Mouse (Mus musculus): ENCODE measurements around the gene Spp1. TPM values are rescaled to one million over a fixed set of nuclear protein-coding genes. Genes with fewer than 3 reads are reported as not detected.

The Spp1 gene
- 2.6 and 91.2 TPM in 2 replicates for polyA plus RNA-seq (2014; fragmentation: Nextera tagmentation; extraction: Ambion mirVana)

GRCm38 (mm10) chr5:104434835-104435301 lies at the start of gene Spp1:
TSS of gene Spp1 (plus strand) at chr5:104435118.
- DNase-seq (ENCODE audit: low spot score): no peak
- no peaks in the 10 kb centered on the region; the same call in 1 of the 2 replicates for H3K4me1 ChIP-seq (replicated peaks; ENCODE audit: control insufficient read depth, insufficient read depth, low read length)
- no peak within 1 kb of the TSS for H3K4me2 ChIP-seq (ENCODE audit: low read length)
- no peak within 1 kb of the TSS for H3K9ac ChIP-seq (ENCODE audit: low read length)
- no peaks in the 10 kb centered on the region for H3K9me3 ChIP-seq (ENCODE audit: control insufficient read depth, low read length)
- WGBS: 56% methylated on average over 7 of the region's 7 CpGs
- ATAC-seq (replicated peaks; ENCODE audit: low FRiP score, low TSS enrichment, low read depth): no peak
- H3K27ac ChIP-seq (ENCODE audit: low read depth): no peak within 1 kb of the TSS
- no peaks in the 10 kb centered on the region for H3K36me3 ChIP-seq (ENCODE audit: control insufficient read depth, insufficient read depth, low read length)
- H3K4me3 ChIP-seq (ENCODE audit: low read depth, low read length): no peak within 1 kb of the TSS
- H3K27me3 ChIP-seq (replicated peaks; ENCODE audit: control insufficient read depth, insufficient read depth, low read length): no peaks in the 10 kb centered on the region

- Histone ChIP-seq H3K27me3 (replicated peaks; ENCODE audit: control insufficient read depth, insufficient read depth, low read length) (no peaks in the 10 kb centered on the region), H3K36me3 (ENCODE audit: control insufficient read depth, insufficient read depth, low read length) (no peaks in the 10 kb centered on the region), H3K4me1 (replicated peaks; ENCODE audit: control insufficient read depth, insufficient read depth, low read length) (no peaks in the 10 kb centered on the region; the same call in 1 of the 2 replicates), H3K27ac (ENCODE audit: low read depth) (no peak overlapping the region), H3K4me2 (ENCODE audit: low read length) (no peak overlapping the region), H3K9me3 (ENCODE audit: control insufficient read depth, low read length) (no peaks in the 10 kb centered on the region), H3K9ac (ENCODE audit: low read length) (no peak overlapping the region), H3K4me3 (ENCODE audit: low read depth, low read length) (no peak overlapping the region)
- 92% methylated on average over 16 of the region's 16 CpGs for WGBS
- ATAC-seq (replicated peaks; ENCODE audit: low FRiP score, low TSS enrichment, low read depth) (no peak), DNase-seq (ENCODE audit: low spot score) (no peak)
These were observed 49.4 kb upstream of the Spp1 start for GRCm38 (mm10) chr5:104385521-104385920.

GRCm38 (mm10) chr5:104386908-104387307 lies 48.0 kb upstream of the Spp1 start:
- Histone ChIP-seq H3K4me3 (ENCODE audit: low read depth, low read length) (no peak overlapping the region), H3K36me3 (ENCODE audit: control insufficient read depth, insufficient read depth, low read length) (no peaks in the 10 kb centered on the region), H3K9me3 (ENCODE audit: control insufficient read depth, low read length) (no peaks in the 10 kb centered on the region), H3K27me3 (replicated peaks; ENCODE audit: control insufficient read depth, insufficient read depth, low read length) (no peaks in the 10 kb centered on the region), H3K4me2 (ENCODE audit: low read length) (no peak overlapping the region), H3K9ac (ENCODE audit: low read length) (no peak overlapping the region), H3K27ac (ENCODE audit: low read depth) (no peak overlapping the region), H3K4me1 (replicated peaks; ENCODE audit: control insufficient read depth, insufficient read depth, low read length) (no peaks in the 10 kb centered on the region; the same call in 1 of the 2 replicates)
- DNase-seq (ENCODE audit: low spot score) (no peak), ATAC-seq (replicated peaks; ENCODE audit: low FRiP score, low TSS enrichment, low read depth) (no peak)
- WGBS: 51% methylated on average over 5 of the region's 5 CpGs

GRCm38 (mm10) chr5:104390962-104391361 lies 44.0 kb upstream of the Spp1 start:
- Histone ChIP-seq H3K9ac (ENCODE audit: low read length) (no peak overlapping the region), H3K4me3 (ENCODE audit: low read depth, low read length) (no peak overlapping the region), H3K4me2 (ENCODE audit: low read length) (no peak overlapping the region), H3K27ac (ENCODE audit: low read depth) (no peak overlapping the region), H3K4me1 (replicated peaks; ENCODE audit: control insufficient read depth, insufficient read depth, low read length) (no peaks in the 10 kb centered on the region; the same call in 1 of the 2 replicates), H3K36me3 (ENCODE audit: control insufficient read depth, insufficient read depth, low read length) (no peaks in the 10 kb centered on the region), H3K9me3 (ENCODE audit: control insufficient read depth, low read length) (no peaks in the 10 kb centered on the region), H3K27me3 (replicated peaks; ENCODE audit: control insufficient read depth, insufficient read depth, low read length) (no peaks in the 10 kb centered on the region)
- ATAC-seq (replicated peaks; ENCODE audit: low FRiP score, low TSS enrichment, low read depth) (no peak), DNase-seq (ENCODE audit: low spot score) (no peak)
- 81% methylated on average over 2 of the region's 2 CpGs for WGBS

GRCm38 (mm10) chr5:104392784-104393183 lies 42.1 kb upstream of the Spp1 start:
- no peaks in the 10 kb centered on the region for H3K9me3 ChIP-seq (ENCODE audit: control insufficient read depth, low read length)
- H3K9ac ChIP-seq (ENCODE audit: low read length): no peak overlapping the region
- no peaks in the 10 kb centered on the region for H3K27me3 ChIP-seq (replicated peaks; ENCODE audit: control insufficient read depth, insufficient read depth, low read length)
- no peak overlapping the region for H3K4me3 ChIP-seq (ENCODE audit: low read depth, low read length)
- H3K36me3 ChIP-seq (ENCODE audit: control insufficient read depth, insufficient read depth, low read length): no peaks in the 10 kb centered on the region
- H3K4me2 ChIP-seq (ENCODE audit: low read length): no peak overlapping the region
- no peak for ATAC-seq (replicated peaks; ENCODE audit: low FRiP score, low TSS enrichment, low read depth)
- H3K27ac ChIP-seq (ENCODE audit: low read depth): no peak overlapping the region
- WGBS: 86% methylated on average over 5 of the region's 5 CpGs
- H3K4me1 ChIP-seq (replicated peaks; ENCODE audit: control insufficient read depth, insufficient read depth, low read length): no peaks in the 10 kb centered on the region
- no peak for DNase-seq (ENCODE audit: low spot score)

- no peaks in the 10 kb centered on the region for H3K27me3 ChIP-seq (replicated peaks; ENCODE audit: control insufficient read depth, insufficient read depth, low read length)
- H3K9me3 ChIP-seq (ENCODE audit: control insufficient read depth, low read length): no peaks in the 10 kb centered on the region
- no peak overlapping the region for H3K27ac ChIP-seq (ENCODE audit: low read depth)
- no peak overlapping the region for H3K9ac ChIP-seq (ENCODE audit: low read length)
- H3K4me1 ChIP-seq (replicated peaks; ENCODE audit: control insufficient read depth, insufficient read depth, low read length): 0 out of 2 replicates have a peak, but pooled peaks cover 10% of the 10 kb centered on the region
- H3K4me3 ChIP-seq (ENCODE audit: low read depth, low read length): no peak overlapping the region
- H3K4me2 ChIP-seq (ENCODE audit: low read length): no peak overlapping the region
- 77% methylated on average over 6 of the region's 6 CpGs for WGBS
- no peaks in the 10 kb centered on the region for H3K36me3 ChIP-seq (ENCODE audit: control insufficient read depth, insufficient read depth, low read length)
- ATAC-seq (replicated peaks; ENCODE audit: low FRiP score, low TSS enrichment, low read depth): no peak
- no peak for DNase-seq (ENCODE audit: low spot score)
These were observed 38.6 kb upstream of the Spp1 start for GRCm38 (mm10) chr5:104396286-104396685.

- Histone ChIP-seq H3K9me3 (ENCODE audit: control insufficient read depth, low read length) (no peaks in the 10 kb centered on the region), H3K4me2 (ENCODE audit: low read length) (no peak overlapping the region), H3K4me3 (ENCODE audit: low read depth, low read length) (no peak overlapping the region), H3K9ac (ENCODE audit: low read length) (no peak overlapping the region), H3K4me1 (replicated peaks; ENCODE audit: control insufficient read depth, insufficient read depth, low read length) (0 out of 2 replicates have a peak, but pooled peaks cover 10% of the 10 kb centered on the region), H3K27me3 (replicated peaks; ENCODE audit: control insufficient read depth, insufficient read depth, low read length) (no peaks in the 10 kb centered on the region), H3K36me3 (ENCODE audit: control insufficient read depth, insufficient read depth, low read length) (no peaks in the 10 kb centered on the region), H3K27ac (ENCODE audit: low read depth) (0 out of 2 replicates have a peak overlapping the region, but pooled peaks have one; percentile 27)
- ATAC-seq (replicated peaks; ENCODE audit: low FRiP score, low TSS enrichment, low read depth) (no peak), DNase-seq (ENCODE audit: low spot score) (no peak)
- WGBS: 89% methylated on average over 1 of the region's 1 CpGs
These were observed 36.9 kb upstream of the Spp1 start for GRCm38 (mm10) chr5:104398001-104398400.

- Histone ChIP-seq H3K27ac (ENCODE audit: low read depth) (no peak overlapping the region; the same call in 1 of the 2 replicates), H3K36me3 (ENCODE audit: control insufficient read depth, insufficient read depth, low read length) (no peaks in the 10 kb centered on the region), H3K4me3 (ENCODE audit: low read depth, low read length) (no peak overlapping the region), H3K9ac (ENCODE audit: low read length) (no peak overlapping the region), H3K27me3 (replicated peaks; ENCODE audit: control insufficient read depth, insufficient read depth, low read length) (no peaks in the 10 kb centered on the region), H3K9me3 (ENCODE audit: control insufficient read depth, low read length) (no peaks in the 10 kb centered on the region), H3K4me2 (ENCODE audit: low read length) (peak overlapping the region; percentile 18; the same call in 1 of the 2 replicates), H3K4me1 (replicated peaks; ENCODE audit: control insufficient read depth, insufficient read depth, low read length) (0 out of 2 replicates have a peak, but pooled peaks cover 10% of the 10 kb centered on the region)
- WGBS: 25% methylated on average over 9 of the region's 9 CpGs
- DNase-seq (ENCODE audit: low spot score) (no peak), ATAC-seq (replicated peaks; ENCODE audit: low FRiP score, low TSS enrichment, low read depth) (peak; percentile 87)
These were observed 35.5 kb upstream of the Spp1 start for GRCm38 (mm10) chr5:104399291-104399950.

- no peak for DNase-seq (ENCODE audit: low spot score)
- Histone ChIP-seq H3K9ac (ENCODE audit: low read length) (no peak overlapping the region), H3K27me3 (replicated peaks; ENCODE audit: control insufficient read depth, insufficient read depth, low read length) (no peaks in the 10 kb centered on the region), H3K9me3 (ENCODE audit: control insufficient read depth, low read length) (no peaks in the 10 kb centered on the region), H3K4me3 (ENCODE audit: low read depth, low read length) (no peak overlapping the region), H3K36me3 (ENCODE audit: control insufficient read depth, insufficient read depth, low read length) (no peaks in the 10 kb centered on the region), H3K4me2 (ENCODE audit: low read length) (0 out of 2 replicates have a peak overlapping the region, but pooled peaks have one; percentile 18), H3K27ac (ENCODE audit: low read depth) (no peak overlapping the region; the same call in 1 of the 2 replicates), H3K4me1 (replicated peaks; ENCODE audit: control insufficient read depth, insufficient read depth, low read length) (0 out of 2 replicates have a peak, but pooled peaks cover 10% of the 10 kb centered on the region)
- 31% methylated on average over 1 of the region's 1 CpGs for whole genome bisulfite sequencing
- ATAC-seq (replicated peaks; ENCODE audit: low FRiP score, low TSS enrichment, low read depth): no peak
These were observed 34.9 kb upstream of the Spp1 start for GRCm38 (mm10) chr5:104399970-104400369.

Data from intestine, embryonic 14.5 days (tissue).